Mouse (Mus musculus) bone marrow macrophage, adult 2 months (primary cell): ENCODE results near the gene Abca7. TPM values are rescaled to one million over a fixed set of nuclear protein-coding genes. Genes with fewer than 3 reads are reported as not detected.
A peak's percentile ranks its signal among the peaks of the same experiment; 100 is the strongest.

Experiments used
- H3K27ac ChIP-seq: 2 replicates; pipeline ENCODE4 v1.5.1; 2012; ENCODE audit warnings: low read depth, low read length; ENCODE audit not compliant: insufficient read depth
- H3K4me1 ChIP-seq: 2 replicates; pipeline ENCODE4 v1.6.1; 2012; ENCODE audit warnings: low read length; ENCODE audit not compliant: control insufficient read depth, insufficient read depth
- H3K4me3 ChIP-seq: 2 replicates; pipeline ENCODE4 v1.5.1; 2012; ENCODE audit warnings: mild to moderate bottlenecking, low read length, moderate library complexity; ENCODE audit not compliant: insufficient read depth
- CTCF ChIP-seq: IDR thresholded peaks from 2 replicates; pipeline ENCODE4 v1.5.1; 2012; ENCODE audit warnings: low read depth, mild to moderate bottlenecking, low read length, moderate library complexity
- POLR2A ChIP-seq: IDR thresholded peaks from 2 replicates; pipeline ENCODE4 v1.6.1; 2012; ENCODE audit warnings: mild to moderate bottlenecking, low read depth, low read length, borderline replicate concordance
- polyA plus RNA-seq: library from polyadenylated mRNA; stranded (reverse); fragments of >200 nt; gene quantifications from 2 replicates; pipeline ENCODE4 v1.2.4, GENCODE M21; 2012; ENCODE audit not compliant: missing spikeins, insufficient read depth, insufficient read length

Abca7 gene
- polyA plus RNA-seq, 1 experiment = 27.5 TPM

- no peak overlapping the region for H3K27ac ChIP-seq
- H3K4me1 ChIP-seq = peaks cover 6% of the 10 kb centered on the region
- H3K4me3 ChIP-seq = no peak overlapping the region
- TF ChIP-seq POLR2A (no peak), CTCF (no peak)
These were observed 15.4 kb downstream of the Abca7 start for GRCm38 (mm10) chr10:80011740-80012139.

GRCm38 (mm10) chr10:80013609-80014008 is 17.3 kb downstream of the Abca7 start:
- Histone ChIP-seq H3K27ac (no peak overlapping the region), H3K4me3 (no peak overlapping the region), H3K4me1 (peaks cover 6% of the 10 kb centered on the region)
- TF ChIP-seq POLR2A (no peak), CTCF (no peak)

- H3K4me1 ChIP-seq = peaks cover 14% of the 10 kb centered on the region
- no peak overlapping the region for H3K4me3 ChIP-seq
- H3K27ac ChIP-seq = no peak overlapping the region
- TF ChIP-seq POLR2A = no peak
- peak; percentile 45; the same call in 1 of the 2 replicates for TF ChIP-seq CTCF
These were observed 18.4 kb downstream of the Abca7 start for GRCm38 (mm10) chr10:80014484-80015290.

GRCm38 (mm10) chr10:80015583-80015982 is 19.3 kb downstream of the Abca7 start:
- Histone ChIP-seq H3K27ac (no peak overlapping the region), H3K4me3 (no peak overlapping the region), H3K4me1 (peaks cover 16% of the 10 kb centered on the region)
- no peak for TF ChIP-seq POLR2A
- no peak for TF ChIP-seq CTCF

- Histone ChIP-seq H3K27ac (peak within 1 kb of the TSS; percentile 91), H3K4me3 (peak within 1 kb of the TSS; percentile 76), H3K4me1 (peaks cover 17% of the 10 kb centered on the region)
- TF ChIP-seq CTCF = no peak
- no peak for TF ChIP-seq POLR2A
These were observed 20.2 kb downstream of the Abca7 start, which contains the start of gene Arhgap45 for GRCm38 (mm10) chr10:80016511-80016910. TSS of gene Arhgap45 (plus strand) at chr10:80016653.

- Histone ChIP-seq H3K4me3 (peak overlapping the region; percentile 76), H3K27ac (peak overlapping the region; percentile 83), H3K4me1 (peaks cover 17% of the 10 kb centered on the region)
- TF ChIP-seq CTCF (no peak), POLR2A (no peak)
These were observed 20.6 kb downstream of the Abca7 start for GRCm38 (mm10) chr10:80016931-80017330.

- peak overlapping the region; percentile 91 for H3K27ac ChIP-seq
- TF ChIP-seq CTCF = no peak
- TF ChIP-seq POLR2A = no peak
These were observed 21.1 kb downstream of the Abca7 start for GRCm38 (mm10) chr10:80017361-80017760.

GRCm38 (mm10) chr10:80017771-80018170 is 21.5 kb downstream of the Abca7 start:
- H3K4me3 ChIP-seq = peak overlapping the region; percentile 76
- peak overlapping the region; percentile 91 for H3K27ac ChIP-seq
- peaks cover 17% of the 10 kb centered on the region for H3K4me1 ChIP-seq
- TF ChIP-seq CTCF (no peak), POLR2A (no peak)

More at GRCm38 (mm10) chr10:80017361-80017760, 21.1 kb downstream of the Abca7 start:
- Histone ChIP-seq H3K4me3 (peak overlapping the region; percentile 76), H3K4me1 (peaks cover 17% of the 10 kb centered on the region)

GRCm38 (mm10) chr10:80018739-80019297 is 22.5 kb downstream of the Abca7 start:
- peak overlapping the region; percentile 92 for H3K27ac ChIP-seq
- peak overlapping the region; percentile 57 for H3K4me3 ChIP-seq
- peaks cover 24% of the 10 kb centered on the region for H3K4me1 ChIP-seq

More at GRCm38 (mm10) chr10:80018739-80019297, 22.5 kb downstream of the Abca7 start:
- TF ChIP-seq POLR2A (no peak), CTCF (no peak)
